Mouse (Mus musculus) gastrocnemius, adult 2 months (tissue): Measurements from ENCODE around the gene Map4k4. TPM values are rescaled to one million over a fixed set of nuclear protein-coding genes. Genes with fewer than 3 reads are reported as not detected.
A peak's percentile ranks its signal among the peaks of the same experiment; 100 is the strongest.

Source experiments
- DNase-seq: peaks from one replicate; pipeline ENCODE4 v3.0.0; 2022
- H3K27ac ChIP-seq: fragments of 200-600 bp; 2 replicates; pipeline ENCODE4 v1.8.1; 2022; ENCODE audit warnings: mild to moderate bottlenecking
- H3K4me3 ChIP-seq: fragments of 200-600 bp; 2 replicates; pipeline ENCODE4 v1.8.1; 2022; ENCODE audit warnings: mild to moderate bottlenecking, moderate library complexity
- CTCF ChIP-seq: fragments of 200-600 bp; IDR thresholded peaks from 2 replicates; pipeline ENCODE4 v1.8.1; 2022; ENCODE audit warnings: antibody characterized with exemption, mild to moderate bottlenecking, moderate library complexity
- intact Hi-C: fragments of 180-260 bp; cut with DNase I; formaldehyde crosslinking; loops from one replicate; pipeline ENCODE4 v1.15.1; 2025
- total RNA-seq, 2 experiments: library from RNA; stranded (reverse); gene quantifications; 2 replicates each; pipeline ENCODE4 v1.2.3; 2021

Map4k4 gene
- total RNA-seq, 2 experiments from 2014 or later, result 23.2 to 28.3 TPM

GRCm38 (mm10) chr1:40002129-40002727, 101.5 kb downstream of the Map4k4 start:
- TF ChIP-seq CTCF, result peak; percentile 37
- Histone ChIP-seq H3K27ac (no peak overlapping the region), H3K4me3 (no peak overlapping the region)
- intact Hi-C loops, result loop anchor here (5.0 kb wide), 1 partner anchor 85 kb away; no protein-coding TSS in a partner anchor
- no peak for DNase-seq

- no peak overlapping the region for H3K27ac ChIP-seq
- no peak for TF ChIP-seq CTCF
- no peak overlapping the region for H3K4me3 ChIP-seq
- no peak for DNase-seq
- intact Hi-C loops, result no loop called here
Observed at GRCm38 (mm10) chr1:40006043-40006651, 105.4 kb downstream of the Map4k4 start.

GRCm38 (mm10) chr1:40007962-40008471, 107.3 kb downstream of the Map4k4 start:
- Histone ChIP-seq H3K4me3 (no peak overlapping the region), H3K27ac (no peak overlapping the region)
- no peak for TF ChIP-seq CTCF
- intact Hi-C loops, result no loop called here
- no peak for DNase-seq

GRCm38 (mm10) chr1:40012696-40013095, 112.0 kb downstream of the Map4k4 start:
- no peak for TF ChIP-seq CTCF
- no peak for DNase-seq
- H3K27ac ChIP-seq, result no peak overlapping the region
- intact Hi-C loops, result no loop called here
- no peak overlapping the region for H3K4me3 ChIP-seq

GRCm38 (mm10) chr1:40015066-40015678, 114.5 kb downstream of the Map4k4 start:
- H3K27ac ChIP-seq, result peak overlapping the region; percentile 62
- no peak overlapping the region for H3K4me3 ChIP-seq
- TF ChIP-seq CTCF, result no peak
- no peak for DNase-seq
- intact Hi-C loops, result no loop called here

GRCm38 (mm10) chr1:40021617-40022016, 120.9 kb downstream of the Map4k4 start:
- intact Hi-C loops, result no loop called here
- Histone ChIP-seq H3K4me3 (no peak overlapping the region), H3K27ac (no peak overlapping the region)
- TF ChIP-seq CTCF, result no peak
- DNase-seq, result no peak

GRCm38 (mm10) chr1:40022472-40023135, 121.9 kb downstream of the Map4k4 start:
- Histone ChIP-seq H3K27ac (no peak overlapping the region), H3K4me3 (no peak overlapping the region)
- DNase-seq, result no peak
- intact Hi-C loops, result no loop called here
- TF ChIP-seq CTCF, result no peak

- no peak for DNase-seq
- Histone ChIP-seq H3K27ac (no peak overlapping the region), H3K4me3 (no peak overlapping the region)
- intact Hi-C loops, result no loop called here
- no peak for TF ChIP-seq CTCF
Observed at GRCm38 (mm10) chr1:40023206-40023605, 122.5 kb downstream of the Map4k4 start.

GRCm38 (mm10) chr1:40023748-40024147, 123.0 kb downstream of the Map4k4 start:
- no peak for DNase-seq
- TF ChIP-seq CTCF, result no peak
- intact Hi-C loops, result no loop called here
- no peak overlapping the region for H3K27ac ChIP-seq
- H3K4me3 ChIP-seq, result no peak overlapping the region

- no peak for DNase-seq
- intact Hi-C loops, result no loop called here
- H3K4me3 ChIP-seq, result no peak overlapping the region
- no peak overlapping the region for H3K27ac ChIP-seq
- no peak for TF ChIP-seq CTCF
Observed at GRCm38 (mm10) chr1:40024554-40025320, 124.0 kb downstream of the Map4k4 start.

- no peak for TF ChIP-seq CTCF
- H3K4me3 ChIP-seq, result no peak overlapping the region
- DNase-seq, result no peak
- intact Hi-C loops, result no loop called here
- no peak overlapping the region for H3K27ac ChIP-seq
Observed at GRCm38 (mm10) chr1:40025416-40025815, 124.7 kb downstream of the Map4k4 start.

- Histone ChIP-seq H3K27ac (no peak overlapping the region), H3K4me3 (no peak overlapping the region)
- intact Hi-C loops, result no loop called here
- TF ChIP-seq CTCF, result no peak
- DNase-seq, result no peak
Observed at GRCm38 (mm10) chr1:40027116-40027620, 126.5 kb downstream of the Map4k4 start.
